Mouse (Mus musculus): ENCODE results near the gene Fgr.

GRCm38 (mm10) chr4:132950999-132951398 is 22.9 kb upstream of the Fgr start:
- no peak for TF ChIP-seq CTCF (IDR thresholded peaks at IDR 0.05; ENCODE audit: low read depth, low read length)
- no peak for TF ChIP-seq TAL1 (conservative IDR thresholded peaks at IDR 0.05; ENCODE audit: low read depth, low read length)
- TF ChIP-seq POLR2AphosphoS5 (IDR thresholded peaks at IDR 0.05; ENCODE audit: insufficient replicate concordance, low read depth, low read length), result no peak
- no peak for TF ChIP-seq GATA1 (IDR thresholded peaks at IDR 0.05; ENCODE audit: borderline replicate concordance, low read length)
- TF ChIP-seq GATA2 (IDR thresholded peaks at IDR 0.05; ENCODE audit: borderline replicate concordance, low read depth, low read length), result no peak

All from G1E (cell line).